Mouse (Mus musculus): ENCODE measurements around the gene Ifit1bl1. TPM values are rescaled to one million over a fixed set of nuclear protein-coding genes. Genes with fewer than 3 reads are reported as not detected.

Ifit1bl1 gene
- 2.3 to 6.1 TPM (median 3.9 TPM) in 4 replicates for total RNA-seq (2023; ENCODE audit: inconsistent age)

DNA sequence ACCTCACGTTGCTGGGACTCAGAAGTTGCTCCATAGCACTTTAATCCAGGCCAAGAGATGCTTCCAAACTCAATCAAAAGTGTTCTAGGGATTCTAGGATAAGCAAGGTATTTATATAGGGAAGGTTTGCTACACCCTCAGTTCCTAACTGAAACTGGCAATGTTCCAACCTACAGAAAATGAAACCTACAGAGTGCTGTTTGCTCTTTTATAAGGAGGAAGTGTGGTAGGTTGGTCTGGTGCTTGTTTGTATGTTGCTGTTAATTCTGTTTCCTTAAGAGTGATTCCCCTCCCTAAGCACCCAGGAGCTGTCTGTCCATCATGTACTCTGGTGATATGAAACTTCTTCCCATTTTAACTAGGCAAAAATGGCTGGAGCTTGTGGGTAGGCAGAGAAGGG lies at the start of gene Ifit1bl1:
Ifit1bl1 (minus strand) TSS at position 69 of the 400 bp plus-strand sequence.

DNA sequence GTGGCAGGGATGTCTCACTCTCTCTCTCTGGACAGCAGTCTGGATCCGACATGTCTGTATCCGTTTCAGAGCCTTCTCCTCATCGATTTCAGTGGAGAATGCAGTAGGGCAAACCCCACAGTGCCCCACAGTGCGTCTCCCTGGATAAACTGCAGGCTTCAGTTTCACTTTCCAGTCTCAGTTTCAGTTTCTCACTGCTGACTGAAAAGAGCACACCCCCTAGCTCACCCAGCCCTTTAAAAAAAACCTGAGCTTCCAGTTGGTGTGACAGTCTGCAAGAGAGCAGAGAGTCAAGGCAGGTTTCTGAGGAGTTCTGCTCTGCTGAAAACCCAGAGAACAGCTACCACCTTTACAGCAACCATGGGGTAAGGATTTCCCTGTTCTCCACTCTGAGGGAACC lies 38.9 kb upstream of the Ifit1bl1 start, which contains the start of the genes Ifit1bl2 and Ifit1:
Ifit1bl2 (minus strand) TSS at position 121 of the 400 bp plus-strand sequence.
Ifit1 (plus strand) TSS at position 249 of the 400 bp plus-strand sequence.

DNA sequence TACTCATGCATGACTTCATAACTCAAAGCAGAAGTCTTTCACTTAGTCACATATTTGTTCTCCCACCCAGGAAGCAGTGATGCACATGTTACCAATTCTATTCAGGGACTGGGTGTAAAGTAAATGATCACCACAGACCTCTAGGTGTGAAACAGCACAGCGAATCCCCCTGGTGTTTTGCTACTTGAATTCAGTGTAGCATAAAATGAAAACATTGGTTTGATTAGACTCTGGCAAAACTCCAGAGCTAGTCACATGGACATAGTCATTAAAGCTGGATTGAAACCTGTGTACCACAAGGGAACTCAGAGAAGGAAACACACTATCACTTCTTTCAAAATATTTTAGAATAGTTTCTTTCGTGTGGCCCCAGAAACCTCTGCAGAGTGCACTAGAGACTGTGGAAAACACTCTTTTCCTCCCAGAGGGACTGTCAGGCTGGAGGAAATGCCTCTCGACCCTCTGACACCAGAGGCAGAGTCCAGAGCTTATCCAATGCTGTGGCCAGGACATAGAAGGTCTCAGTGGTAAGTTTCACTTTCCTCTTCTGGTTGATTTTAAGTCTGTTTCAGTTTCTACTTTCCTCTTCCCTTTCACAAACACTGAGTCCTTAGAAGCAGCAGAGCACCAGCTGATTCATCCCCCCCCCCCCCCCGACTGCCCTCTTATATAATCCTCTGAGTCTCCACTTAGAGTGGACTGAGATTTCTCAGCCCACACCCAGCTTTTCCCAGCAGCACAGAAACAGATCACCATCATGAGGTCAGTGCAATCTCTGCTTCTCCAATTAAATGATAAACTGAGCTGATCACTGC lies 5.7 kb upstream of the Ifit1bl1 start, which contains the start of gene Ifit3b:
Ifit3b (plus strand) TSS at position 734 of the 815 bp plus-strand sequence.

DNA sequence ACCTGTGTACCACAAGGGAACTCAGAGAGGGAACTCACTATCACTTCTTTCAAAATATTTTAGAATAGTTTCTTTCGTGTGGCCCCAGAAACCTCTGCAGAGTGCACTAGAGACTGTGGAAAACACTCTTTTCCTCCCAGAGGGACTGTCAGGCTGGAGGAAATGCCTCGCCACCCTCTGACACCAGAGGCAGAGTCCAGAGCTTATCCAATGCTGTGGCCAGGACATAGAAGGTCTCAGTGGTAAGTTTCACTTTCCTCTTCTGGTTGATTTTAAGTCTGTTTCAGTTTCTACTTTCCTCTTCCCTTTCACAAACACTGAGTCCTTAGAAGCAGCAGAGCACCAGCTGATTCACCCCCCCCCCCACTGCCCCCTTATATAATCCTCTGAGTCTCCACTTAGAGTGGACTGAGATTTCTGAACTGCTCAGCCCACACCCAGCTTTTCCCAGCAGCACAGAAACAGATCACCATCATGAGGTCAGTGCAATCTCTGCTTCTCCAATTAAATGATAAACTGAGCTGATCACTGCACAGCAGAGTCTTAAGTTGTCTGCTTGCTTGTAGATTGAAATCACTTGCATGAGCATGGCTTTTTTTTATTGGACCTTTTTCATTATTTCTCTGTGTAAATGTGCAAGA lies 18.5 kb downstream of the Ifit1bl1 start, which contains the start of gene Ifit3:
Ifit3 (plus strand) TSS at position 406 of the 641 bp plus-strand sequence.

DNA sequence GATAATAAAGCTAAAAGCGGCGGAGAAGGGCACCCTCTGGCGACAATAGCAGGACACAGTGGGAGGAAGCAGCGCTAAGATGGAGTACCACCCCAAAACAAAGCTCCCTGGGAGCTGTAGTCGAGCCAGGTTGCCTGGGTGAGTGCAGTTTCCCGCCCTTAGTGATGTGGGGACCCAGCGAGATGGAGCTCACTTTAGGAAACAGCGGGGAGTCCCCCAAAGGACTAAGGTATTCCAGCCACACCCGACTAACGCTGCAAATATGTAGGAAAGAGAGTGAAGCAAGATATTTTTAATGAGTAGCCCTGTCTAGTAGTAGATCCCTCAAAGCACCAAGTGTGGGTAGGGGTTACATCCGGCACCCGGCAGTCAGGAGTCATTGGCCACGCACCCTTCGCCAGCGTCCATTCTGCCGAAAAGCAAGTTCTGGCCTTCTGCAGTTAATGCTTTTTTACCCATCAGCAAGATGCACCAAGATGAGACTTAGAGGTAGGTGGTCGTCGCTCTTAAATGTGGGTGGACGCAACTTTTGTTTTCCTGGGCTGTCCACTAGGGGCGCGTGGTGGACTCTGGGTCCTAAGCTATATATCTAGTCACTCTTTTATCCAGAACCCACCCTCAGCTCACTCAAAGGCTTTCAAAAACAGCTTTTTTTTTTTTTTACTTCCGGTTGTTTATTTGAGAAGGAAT lies 51.1 kb downstream of the Ifit1bl1 start, which contains the start of gene Ifit2:
Ifit2 (plus strand) TSS at position 161 of the 690 bp plus-strand sequence.

Other genes starting within 250 kb of the Ifit1bl1 start
- not detected in 4 replicates for gene Ch25h, start 126.8 kb downstream of the Ifit1bl1 start, total RNA-seq (2023; ENCODE audit: inconsistent age)
- gene Lipa, start 74.5 kb downstream of the Ifit1bl1 start, total RNA-seq (2023; ENCODE audit: inconsistent age) = 44.1 to 51.9 TPM (median 46.9 TPM) in 4 replicates
- 5.4 to 12.0 TPM (median 8.6 TPM) in 4 replicates for gene Ifit2, start 51.3 kb downstream of the Ifit1bl1 start, total RNA-seq (2023; ENCODE audit: inconsistent age)
- 7.4 to 28.4 TPM (median 16.9 TPM) in 4 replicates for gene Ifit3, start 18.4 kb downstream of the Ifit1bl1 start, total RNA-seq (2023; ENCODE audit: inconsistent age)
- 2.7 to 7.4 TPM (median 5.3 TPM) in 4 replicates for gene Ifit3b, start 6.0 kb upstream of the Ifit1bl1 start, total RNA-seq (2023; ENCODE audit: inconsistent age)
- gene Ifit1bl2, start 38.8 kb upstream of the Ifit1bl1 start, total RNA-seq (2023; ENCODE audit: inconsistent age) = 0.15 to 0.19 TPM in 2 of 4 replicates, not detected in the others
- 1.9 to 7.6 TPM (median 3.3 TPM) in 4 replicates for gene Ifit1, start 38.9 kb upstream of the Ifit1bl1 start, total RNA-seq (2023; ENCODE audit: inconsistent age)
- not detected in 4 replicates for gene Slc16a12, start 145.3 kb upstream of the Ifit1bl1 start, total RNA-seq (2023; ENCODE audit: inconsistent age)

Data from B cell, adult (primary cell).